Mouse (Mus musculus) hindbrain, embryonic 10.5 days (tissue): ENCODE measurements around the gene Nipal4. TPM values are rescaled to one million over a fixed set of nuclear protein-coding genes. Genes with fewer than 3 reads are reported as not detected.

ENCODE experiments used
- DNase-seq: peaks from one replicate; pipeline ENCODE4 v3.0.0-alpha.2; 2017; ENCODE audit warnings: low spot score
- H3K27ac ChIP-seq: fragments of 300-500 bp; sonication (generic); 2 replicates; pipeline ENCODE4 v1.5.1; 2016; ENCODE audit warnings: mild to moderate bottlenecking, moderate library complexity
- H3K27me3 ChIP-seq: fragments of 300-500 bp; sonication (generic); 2 replicates; pipeline ENCODE4 v1.6.1; 2016; ENCODE audit warnings: mild to moderate bottlenecking; ENCODE audit not compliant: poor library complexity, insufficient read depth, severe bottlenecking
- H3K36me3 ChIP-seq: fragments of 300-500 bp; sonication (generic); 2 replicates; pipeline ENCODE4 v1.6.1; 2016; ENCODE audit warnings: mild to moderate bottlenecking, moderate library complexity
- H3K4me1 ChIP-seq: fragments of 300-500 bp; sonication (generic); replicated peaks from 2 replicates; pipeline ENCODE4 v1.6.1; 2016; ENCODE audit warnings: mild to moderate bottlenecking
- H3K4me3 ChIP-seq: fragments of 300-500 bp; sonication (generic); 2 replicates; pipeline ENCODE4 v1.5.1; 2016; ENCODE audit warnings: mild to moderate bottlenecking, moderate library complexity
- H3K9me3 ChIP-seq: fragments of 300-500 bp; sonication (generic); 2 replicates; pipeline ENCODE4 v1.6.1; 2016; ENCODE audit warnings: mild to moderate bottlenecking, moderate library complexity
- WGBS: fragments of 180-500 bp; shearing (Covaris S2); methylation state at CpG from one replicate; pipeline ENCODE4 v1.1.7; 2016; 5-methylcytosine and 5-hydroxymethylcytosine counted together
- polyA plus RNA-seq: library from polyadenylated mRNA; unstranded; fragments of >200 nt; fragmentation: Nextera tagmentation; extraction: Ambion mirVana; gene quantifications from 2 replicates; pipeline ENCODE4 v1.2.1, GENCODE M21; 2016

The Nipal4 gene
- polyA plus RNA-seq, result 0.65 and 0.66 TPM in 2 replicates

GRCm38 (mm10) chr11:46165866-46166585 lies at the start of gene Nipal4:
TSS of gene Nipal4 (minus strand) at chr11:46166508.
- Histone ChIP-seq H3K9me3 (no peaks in the 10 kb centered on the region), H3K27ac (peak within 1 kb of the TSS; percentile 66; the same call in 1 of the 2 replicates), H3K4me3 (peak within 1 kb of the TSS; percentile 59), H3K27me3 (peaks cover 31% of the 10 kb centered on the region), H3K4me1 (peaks cover 16% of the 10 kb centered on the region), H3K36me3 (no peaks in the 10 kb centered on the region)
- DNase-seq, result peak; percentile 28
- WGBS, result 1% methylated on average over 40 of the region's 40 CpGs

DNA sequence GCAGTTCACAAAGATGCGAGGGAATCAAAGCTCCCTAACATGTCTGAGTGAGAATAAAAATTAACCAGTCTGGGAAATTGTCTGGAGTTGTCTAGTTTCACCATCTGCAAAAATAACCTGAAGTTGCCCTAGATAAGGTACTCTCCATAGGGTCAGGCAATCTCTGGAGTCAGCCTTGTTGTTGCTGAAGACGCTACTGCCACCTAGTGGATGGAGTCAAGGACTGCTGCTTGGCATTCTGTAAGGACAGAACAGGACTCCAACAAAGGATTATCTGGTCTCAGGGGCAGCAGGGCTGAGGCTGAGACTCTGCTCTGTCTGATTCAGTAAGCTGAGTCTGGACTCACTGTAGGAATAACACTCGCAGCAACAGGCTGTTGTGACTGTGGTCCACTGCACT lies 49.0 kb upstream of the Nipal4 start:
- Histone ChIP-seq H3K9me3 (no peaks in the 10 kb centered on the region), H3K36me3 (peaks cover 17% of the 10 kb centered on the region), H3K27ac (peak overlapping the region; percentile 74), H3K4me1 (peaks cover 56% of the 10 kb centered on the region), H3K4me3 (no peak overlapping the region), H3K27me3 (no peaks in the 10 kb centered on the region)
- 26% methylated on average over 3 of the region's 3 CpGs for WGBS
- peak; percentile 81 for DNase-seq

- H3K9me3 ChIP-seq, result no peaks in the 10 kb centered on the region
- peaks cover 16% of the 10 kb centered on the region for H3K36me3 ChIP-seq
- 64% methylated on average over 14 of the region's 14 CpGs for WGBS
- peaks cover 56% of the 10 kb centered on the region for H3K4me1 ChIP-seq
- peak overlapping the region; percentile 74 for H3K27ac ChIP-seq
- H3K4me3 ChIP-seq, result no peak overlapping the region
- H3K27me3 ChIP-seq, result no peaks in the 10 kb centered on the region
- DNase-seq, result no peak
Observed at GRCm38 (mm10) chr11:46214368-46215230, 48.3 kb upstream of the Nipal4 start.

DNA sequence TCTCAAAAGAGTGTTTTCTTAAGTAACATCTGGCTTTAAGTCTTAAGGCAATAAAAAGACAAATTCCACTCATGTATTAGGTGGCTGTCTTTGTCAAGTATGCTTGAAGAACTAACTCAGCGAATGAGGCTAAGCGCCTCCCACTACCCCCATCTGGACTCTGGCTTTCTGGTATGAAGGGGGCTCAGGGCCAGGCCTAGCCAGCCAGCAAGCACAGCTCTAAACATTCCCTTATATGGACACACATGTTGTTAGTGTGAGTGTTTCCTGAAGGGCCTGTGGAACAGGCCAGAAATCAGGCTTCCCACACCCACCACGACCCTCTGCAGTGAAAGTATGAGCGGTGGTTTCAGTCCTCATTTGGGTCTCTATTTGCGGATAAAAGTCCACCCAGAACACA lies 47.5 kb upstream of the Nipal4 start:
- Histone ChIP-seq H3K9me3 (no peaks in the 10 kb centered on the region), H3K27me3 (no peaks in the 10 kb centered on the region), H3K4me3 (no peak overlapping the region), H3K27ac (peak overlapping the region; percentile 74), H3K36me3 (peaks cover 12% of the 10 kb centered on the region), H3K4me1 (peaks cover 52% of the 10 kb centered on the region)
- 70% methylated on average over 5 of the region's 5 CpGs for WGBS
- peak; percentile 39 for DNase-seq

- DNase-seq, result no peak
- H3K27ac ChIP-seq, result peak overlapping the region; percentile 64
- H3K27me3 ChIP-seq, result no peaks in the 10 kb centered on the region
- 22% methylated on average over 3 of the region's 3 CpGs for WGBS
- no peaks in the 10 kb centered on the region for H3K9me3 ChIP-seq
- no peak overlapping the region for H3K4me3 ChIP-seq
- H3K4me1 ChIP-seq, result peaks cover 39% of the 10 kb centered on the region
- H3K36me3 ChIP-seq, result peaks cover 30% of the 10 kb centered on the region
Observed at GRCm38 (mm10) chr11:46211858-46212257, 45.5 kb upstream of the Nipal4 start.

DNA sequence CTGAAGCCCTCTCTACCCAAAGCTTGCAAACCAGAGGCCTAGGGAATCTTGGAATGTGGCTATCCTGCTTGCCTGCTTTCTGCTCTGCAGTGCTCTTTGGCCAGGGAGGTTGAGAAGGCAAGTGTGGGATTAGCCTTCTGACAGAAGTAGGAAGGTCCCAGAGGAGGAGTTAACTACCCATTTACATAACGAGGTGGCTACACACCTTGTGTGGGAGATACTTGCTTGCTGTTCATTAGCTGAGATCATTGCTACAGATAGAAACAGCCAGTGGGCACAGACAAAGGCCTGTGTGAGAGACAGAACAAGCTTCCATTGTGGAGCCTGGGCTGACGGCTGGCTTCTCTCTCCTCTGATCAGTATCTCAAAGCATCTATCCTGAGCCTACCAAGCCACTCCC lies 43.6 kb upstream of the Nipal4 start:
- no peaks in the 10 kb centered on the region for H3K9me3 ChIP-seq
- peaks cover 44% of the 10 kb centered on the region for H3K4me1 ChIP-seq
- H3K4me3 ChIP-seq, result no peak overlapping the region
- H3K36me3 ChIP-seq, result peaks cover 41% of the 10 kb centered on the region
- WGBS, result 53% methylated on average over 2 of the region's 2 CpGs
- H3K27ac ChIP-seq, result peak overlapping the region; percentile 29; the same call in 1 of the 2 replicates
- no peak for DNase-seq
- no peaks in the 10 kb centered on the region for H3K27me3 ChIP-seq

DNA sequence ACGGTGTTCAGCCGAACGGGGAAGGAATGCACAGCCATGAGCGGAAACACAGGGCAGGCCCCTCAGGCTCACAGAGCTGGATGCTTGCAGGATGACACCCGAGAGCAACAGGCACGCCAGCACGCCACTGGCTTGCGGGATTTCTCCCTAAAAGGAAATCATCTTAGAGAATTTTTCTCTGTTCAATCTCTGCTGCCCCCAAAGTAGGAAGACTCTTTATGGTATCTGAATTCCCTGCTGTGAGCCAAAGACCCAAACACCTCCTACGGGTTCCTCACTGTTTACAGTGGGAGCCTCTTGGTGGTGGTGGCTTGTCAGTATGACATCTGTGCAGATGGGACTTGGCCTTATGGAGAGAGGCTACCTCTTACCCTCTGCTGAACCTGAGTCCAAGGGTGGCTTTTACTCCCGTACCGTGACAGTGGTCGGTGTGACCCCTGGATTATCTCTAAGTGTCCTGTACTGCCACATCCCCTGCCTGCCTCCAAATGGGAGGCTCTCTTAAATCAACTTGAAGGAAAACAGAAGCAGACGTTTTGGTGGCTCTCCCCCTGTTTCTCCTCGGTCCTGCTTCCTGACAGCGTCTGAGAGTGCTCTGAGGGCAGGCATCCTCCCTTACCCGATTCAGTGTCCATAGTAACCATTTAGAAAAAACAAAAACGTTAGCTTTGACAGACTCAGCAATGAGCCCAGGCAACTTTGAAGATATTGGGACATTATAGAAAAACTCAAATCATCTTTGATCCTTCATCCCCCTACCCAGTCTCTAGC lies 39.5 kb upstream of the Nipal4 start:
- Histone ChIP-seq H3K9me3 (no peaks in the 10 kb centered on the region), H3K4me3 (no peak overlapping the region), H3K27ac (no peak overlapping the region), H3K27me3 (no peaks in the 10 kb centered on the region), H3K4me1 (peaks cover 33% of the 10 kb centered on the region), H3K36me3 (peaks cover 44% of the 10 kb centered on the region)
- no peak for DNase-seq
- WGBS, result 67% methylated on average over 17 of the region's 17 CpGs

GRCm38 (mm10) chr11:46204841-46205240 lies 38.5 kb upstream of the Nipal4 start:
- Histone ChIP-seq H3K9me3 (no peaks in the 10 kb centered on the region), H3K27me3 (no peaks in the 10 kb centered on the region), H3K36me3 (peaks cover 53% of the 10 kb centered on the region), H3K27ac (no peak overlapping the region), H3K4me3 (no peak overlapping the region), H3K4me1 (peaks cover 35% of the 10 kb centered on the region)
- WGBS, result 88% methylated on average over 9 of the region's 9 CpGs
- no peak for DNase-seq

- H3K27me3 ChIP-seq, result no peaks in the 10 kb centered on the region
- DNase-seq, result no peak
- H3K9me3 ChIP-seq, result no peaks in the 10 kb centered on the region
- H3K27ac ChIP-seq, result peak overlapping the region; percentile 18; the same call in 1 of the 2 replicates
- peaks cover 62% of the 10 kb centered on the region for H3K36me3 ChIP-seq
- peaks cover 33% of the 10 kb centered on the region for H3K4me1 ChIP-seq
- H3K4me3 ChIP-seq, result no peak overlapping the region
- 71% methylated on average over 10 of the region's 10 CpGs for WGBS
Observed at GRCm38 (mm10) chr11:46202547-46202887, 36.2 kb upstream of the Nipal4 start.

DNA sequence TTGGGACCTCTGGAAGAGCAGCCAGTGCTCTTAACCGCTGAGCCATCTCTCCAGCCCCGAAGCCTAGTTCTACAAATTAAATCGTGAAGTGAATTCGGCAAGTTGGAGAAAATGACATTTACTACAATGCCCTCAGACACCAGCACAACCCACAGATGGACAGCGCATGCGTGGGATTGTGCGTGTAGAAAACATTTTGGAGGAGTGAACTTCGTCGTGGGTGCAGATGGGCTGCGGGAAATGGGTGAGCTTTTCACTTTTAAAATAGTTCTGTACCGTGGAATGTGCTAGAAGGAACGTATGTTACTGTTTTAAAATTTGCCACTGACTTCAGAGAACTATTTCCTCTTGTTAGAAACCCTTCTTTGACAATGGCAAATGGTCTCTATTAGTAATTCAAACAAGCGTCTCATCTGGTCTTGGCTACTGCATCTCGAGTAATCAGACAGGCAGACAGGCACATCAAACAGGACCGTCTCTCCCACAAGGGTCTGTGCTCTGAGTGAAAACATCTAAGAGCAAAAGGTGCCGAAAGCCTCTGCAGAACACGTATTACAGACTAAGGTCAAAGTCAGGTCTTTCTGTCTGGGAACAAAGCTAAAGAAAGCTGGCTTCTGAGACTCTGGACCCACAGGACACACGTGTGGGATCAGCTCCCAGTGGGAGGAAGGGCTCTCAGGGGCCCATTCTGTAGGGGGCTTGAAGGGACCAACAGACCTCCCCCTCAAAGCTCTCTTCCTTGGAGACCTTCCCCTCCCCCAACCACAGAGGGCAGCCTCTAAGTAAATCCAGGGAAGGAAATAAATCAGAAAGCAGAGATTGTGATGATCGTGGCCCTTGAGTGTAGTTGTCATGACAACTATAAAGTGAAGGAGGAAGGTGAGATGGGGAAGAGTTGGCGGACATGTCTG lies 35.6 kb upstream of the Nipal4 start:
- WGBS, result 76% methylated on average over 20 of the region's 20 CpGs
- no peaks in the 10 kb centered on the region for H3K27me3 ChIP-seq
- DNase-seq, result no peak
- peaks cover 33% of the 10 kb centered on the region for H3K4me1 ChIP-seq
- peaks cover 62% of the 10 kb centered on the region for H3K36me3 ChIP-seq
- peak overlapping the region; percentile 18; the same call in 1 of the 2 replicates for H3K27ac ChIP-seq
- no peak overlapping the region for H3K4me3 ChIP-seq
- H3K9me3 ChIP-seq, result no peaks in the 10 kb centered on the region

- peaks cover 25% of the 10 kb centered on the region for H3K4me1 ChIP-seq
- H3K27me3 ChIP-seq, result no peaks in the 10 kb centered on the region
- no peak for DNase-seq
- no peak overlapping the region for H3K4me3 ChIP-seq
- H3K9me3 ChIP-seq, result no peaks in the 10 kb centered on the region
- H3K36me3 ChIP-seq, result peaks cover 63% of the 10 kb centered on the region
- H3K27ac ChIP-seq, result 0 out of 2 replicates have a peak overlapping the region, but pooled peaks have one; percentile 23
- WGBS, result 84% methylated on average over 11 of the region's 11 CpGs
Observed at GRCm38 (mm10) chr11:46200664-46201063, 34.4 kb upstream of the Nipal4 start.

- Histone ChIP-seq H3K27ac (no peak overlapping the region), H3K4me3 (no peak overlapping the region), H3K9me3 (no peaks in the 10 kb centered on the region), H3K27me3 (no peaks in the 10 kb centered on the region), H3K36me3 (peaks cover 46% of the 10 kb centered on the region), H3K4me1 (peaks cover 3% of the 10 kb centered on the region; the same call in 1 of the 2 replicates)
- 62% methylated on average over 4 of the region's 4 CpGs for WGBS
- no peak for DNase-seq
Observed at GRCm38 (mm10) chr11:46194175-46194574, 27.9 kb upstream of the Nipal4 start.
